Comparison of ENCODE assay signal across 20 mouse cellular contexts in the genomic region with DNA sequence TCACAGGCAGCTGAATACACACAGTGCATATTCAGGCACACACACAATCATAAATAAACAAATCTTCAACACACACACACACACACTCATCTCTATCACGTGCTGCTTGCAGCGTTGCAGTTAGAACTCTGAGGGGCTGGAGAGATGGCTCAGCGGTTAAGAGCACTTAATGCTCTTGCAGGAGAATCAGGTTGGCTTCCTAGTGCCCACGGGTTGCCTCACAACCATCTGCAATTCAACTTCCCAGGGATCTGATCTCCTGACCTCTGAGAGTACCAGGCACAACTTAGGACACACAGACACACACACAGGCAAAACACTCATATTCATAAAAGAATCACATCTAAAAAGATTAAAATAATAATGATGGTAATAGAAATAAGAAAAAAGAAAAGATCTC. TPM values are rescaled to one million over a fixed set of nuclear protein-coding genes. Genes with fewer than 3 reads are reported as not detected.
A peak's percentile ranks its signal among the peaks of the same experiment; 100 is the strongest.
DNase-seq lines count a peak whose midpoint lies in the region; ATAC-seq lines count a peak whose summit lies in the region.
"Had no signal": no experiment of that assay in that cellular context is flagged by ENCODE, and none has a peak within 500 bp of the region (broad histone marks: within the 10 kb centered on the region; RNA-seq: fewer than 3 reads in every experiment).

No protein-coding gene starts in this region.

- WGBS in heart, embryonic 10.5 days, result 80% methylated on average over 4 of the region's 4 CpGs
- WGBS in heart, embryonic 11.5 days (ENCODE audit: insufficient replicate concordance), result 67% methylated on average over 4 of the region's 4 CpGs
- WGBS in midbrain, embryonic 11.5 days, result 92% methylated on average over 4 of the region's 4 CpGs
- WGBS in midbrain, embryonic 13.5 days, result 92% methylated on average over 4 of the region's 4 CpGs

- no peak overlapping the region for H3K9ac ChIP-seq in heart, embryonic 11.5 days (ENCODE audit: low read depth, low read length)
- H3K9ac ChIP-seq in midbrain, embryonic 11.5 days (ENCODE audit: low read length), result no peak overlapping the region
- H3K9ac ChIP-seq in midbrain, embryonic 13.5 days (replicated peaks), result no peak overlapping the region

- H3K27me3 ChIP-seq in heart, embryonic 10.5 days (ENCODE audit: insufficient read depth, poor library complexity, severe bottlenecking), result no peaks in the 10 kb centered on the region
- no peaks in the 10 kb centered on the region for H3K27me3 ChIP-seq in heart, embryonic 11.5 days (ENCODE audit: control insufficient read depth, insufficient read depth, low read length)
- no peaks in the 10 kb centered on the region for H3K27me3 ChIP-seq in midbrain, embryonic 11.5 days (ENCODE audit: control insufficient read depth, insufficient read depth, low read length)
- H3K27me3 ChIP-seq in midbrain, embryonic 13.5 days, result no peaks in the 10 kb centered on the region
- H3K27me3 ChIP-seq: CH12.LX, Patski had no signal

- peaks cover 6% of the 10 kb centered on the region; the same call in 1 of the 2 replicates for H3K4me1 ChIP-seq in heart, embryonic 10.5 days
- H3K4me1 ChIP-seq in heart, embryonic 11.5 days (ENCODE audit: control insufficient read depth, insufficient read depth, low read length), result peaks cover 2% of the 10 kb centered on the region; the same call in 1 of the 2 replicates
- H3K4me1 ChIP-seq in midbrain, embryonic 11.5 days (ENCODE audit: control insufficient read depth, insufficient read depth, low read length), result no peaks in the 10 kb centered on the region
- H3K4me1 ChIP-seq in midbrain, embryonic 13.5 days (replicated peaks), result no peaks in the 10 kb centered on the region

- no peak overlapping the region for H3K4me2 ChIP-seq in heart, embryonic 11.5 days
- no peak overlapping the region for H3K4me2 ChIP-seq in midbrain, embryonic 11.5 days
- no peak overlapping the region for H3K4me2 ChIP-seq in midbrain, embryonic 13.5 days (replicated peaks)

- H3K4me3 ChIP-seq in heart, embryonic 10.5 days, result no peak overlapping the region
- no peak overlapping the region for H3K4me3 ChIP-seq in heart, embryonic 11.5 days (ENCODE audit: low read depth, low read length)
- no peak overlapping the region for H3K4me3 ChIP-seq in midbrain, embryonic 11.5 days (ENCODE audit: low read depth, low read length)
- H3K4me3 ChIP-seq in midbrain, embryonic 13.5 days (replicated peaks), result no peak overlapping the region

- peaks cover 50% of the 10 kb centered on the region for H3K36me3 ChIP-seq in heart, embryonic 10.5 days
- H3K36me3 ChIP-seq in heart, embryonic 11.5 days (ENCODE audit: control insufficient read depth, insufficient read depth, low read length), result 0 out of 2 replicates have a peak, but pooled peaks cover 3% of the 10 kb centered on the region
- peaks cover 16% of the 10 kb centered on the region for H3K36me3 ChIP-seq in midbrain, embryonic 11.5 days (ENCODE audit: control insufficient read depth, insufficient read depth, low read length)
- peaks cover 90% of the 10 kb centered on the region for H3K36me3 ChIP-seq in midbrain, embryonic 13.5 days
- H3K36me3 ChIP-seq: G1E had no signal

- peak; percentile 74 for DNase-seq in heart, adult 11 months
- DNase-seq in heart, postnatal 36 days, result no peak
- DNase-seq in heart, embryonic 10.5 days (ENCODE audit: low spot score), result peak; percentile 57
- DNase-seq in midbrain, embryonic 11.5 days (ENCODE audit: low spot score, missing footprints), result peak; percentile 8
- DNase-seq: adrenal gland, adult 2 months; adrenal gland, adult 8-10 months; adrenal gland, postnatal 10 days; adrenal gland, postnatal 14 days; adrenal gland, postnatal 25 days; adrenal gland, postnatal 36 days; B cell, adult 2 months; cerebellum, adult 11 months; cerebellum, adult 18-20 months had no signal

- no peaks in the 10 kb centered on the region for H3K9me3 ChIP-seq in heart, embryonic 10.5 days
- no peaks in the 10 kb centered on the region for H3K9me3 ChIP-seq in heart, embryonic 11.5 days (replicated peaks; ENCODE audit: control insufficient read depth, low read length)
- H3K9me3 ChIP-seq in midbrain, embryonic 11.5 days (ENCODE audit: control insufficient read depth, low read length), result no peaks in the 10 kb centered on the region
- no peaks in the 10 kb centered on the region for H3K9me3 ChIP-seq in midbrain, embryonic 13.5 days
- H3K9me3 ChIP-seq: G1E had no signal

- intact Hi-C loops in heart, postnatal 36 days (cut with DNase I), result loop anchor here (2.0 kb wide), 3 partner anchors 87 to 405 kb away; no protein-coding TSS in a partner anchor

- no peak for ATAC-seq in heart, embryonic 11.5 days (replicated peaks; ENCODE audit: insufficient number of reproducible peaks, low FRiP score, low TSS enrichment)
- ATAC-seq in midbrain, embryonic 11.5 days (ENCODE audit: low FRiP score), result no peak
- no peak for ATAC-seq in midbrain, embryonic 13.5 days
- ATAC-seq: activated CD4-positive, CD25-positive, alpha-beta regulatory T cell, adult 4 months; CD4-positive, CD25-positive, alpha-beta regulatory T cell, adult 4 months; Patski had no signal

- H3K27ac ChIP-seq in heart, embryonic 10.5 days, result no peak overlapping the region
- no peak overlapping the region for H3K27ac ChIP-seq in heart, embryonic 11.5 days (ENCODE audit: low read depth, low read length)
- H3K27ac ChIP-seq in midbrain, embryonic 11.5 days (ENCODE audit: low read depth, low read length), result no peak overlapping the region
- H3K27ac ChIP-seq in midbrain, embryonic 13.5 days, result no peak overlapping the region

RNA-seq across cellular contexts. Expression of a gene that starts 39.3 kb away (rescaled TPM):
- total RNA-seq in heart, postnatal 36 days (2021), result 10 to 100 TPM; 23.4 to 26.9 TPM
- polyA plus RNA-seq in heart, embryonic 10.5 days (2016; fragmentation: Nextera tagmentation; extraction: Ambion mirVana), result 64.1 and 74.8 TPM in 2 replicates
- polyA plus RNA-seq in heart, embryonic 11.5 days (2014; fragmentation: Nextera tagmentation; extraction: Ambion mirVana), result 49.0 and 55.7 TPM in 2 replicates
- polyA plus RNA-seq in midbrain, embryonic 11.5 days (2014; fragmentation: Nextera tagmentation; extraction: Ambion mirVana), result 86.5 and 88.1 TPM in 2 replicates
- 89.6 and 96.6 TPM in 2 replicates for polyA plus RNA-seq in midbrain, embryonic 13.5 days (2015; fragmentation: Nextera tagmentation; extraction: Ambion mirVana)

RNA-seq across cellular contexts. Expression of a gene that starts 56.4 kb away (rescaled TPM):
- total RNA-seq in heart, postnatal 36 days (2021), result 1 to 10 TPM; 6.4 to 7.5 TPM
- polyA plus RNA-seq in heart, embryonic 10.5 days (2016; fragmentation: Nextera tagmentation; extraction: Ambion mirVana), result 2.1 TPM in 2 replicates
- polyA plus RNA-seq in heart, embryonic 11.5 days (2014; fragmentation: Nextera tagmentation; extraction: Ambion mirVana), result 1.7 and 2.2 TPM in 2 replicates
- polyA plus RNA-seq in midbrain, embryonic 11.5 days (2014; fragmentation: Nextera tagmentation; extraction: Ambion mirVana), result 5.6 and 5.8 TPM in 2 replicates
- polyA plus RNA-seq in midbrain, embryonic 13.5 days (2015; fragmentation: Nextera tagmentation; extraction: Ambion mirVana), result 13.4 and 15.3 TPM in 2 replicates

Comparison
In these comparisons a context has a peak if more than half of its experiments do, and no peak if none do; other contexts are left out.
1. DNase-seq: peak in heart, adult 11 months (single experiment), heart, embryonic 10.5 days (single experiment) and midbrain, embryonic 11.5 days (single experiment); none in heart, postnatal 36 days (0 of 2).